Mouse (Mus musculus): Measurements from ENCODE around the gene Hsp90aa1. TPM values are rescaled to one million over a fixed set of nuclear protein-coding genes. Genes with fewer than 3 reads are reported as not detected.
A peak's percentile ranks its signal among the peaks of the same experiment; 100 is the strongest.
"Not testable (repeated sequence)": the region's sequence is repeated elsewhere in the genome, so short reads cannot be mapped to it uniquely, and the experiment has no call there.

The Hsp90aa1 gene
- polyA plus RNA-seq (2015; fragmentation: Nextera tagmentation; extraction: Ambion mirVana) = 1,126 and 1,282 TPM in 2 replicates

DNA sequence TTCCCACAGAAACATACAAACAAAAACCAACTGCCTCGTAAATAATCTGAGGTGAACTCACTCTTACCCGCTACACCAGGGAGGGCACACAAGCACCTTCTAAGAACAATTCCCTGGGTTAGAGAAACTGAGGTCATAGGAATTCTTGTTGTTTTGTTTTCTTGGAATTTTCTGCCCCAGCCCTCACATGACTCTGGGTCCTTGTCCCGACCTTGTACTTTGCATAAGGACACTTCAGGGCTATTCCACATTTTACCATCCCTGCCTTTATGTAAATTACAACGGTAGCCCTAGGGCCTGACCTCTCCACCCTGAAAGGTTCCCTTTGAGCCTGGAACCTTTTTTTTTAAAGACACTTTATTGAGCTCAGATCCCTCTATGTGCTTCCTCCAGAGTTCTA is at the start of gene Hsp90aa1:
Gene Hsp90aa1, minus strand, starts transcription at position 173 of the 400 bp plus-strand sequence.
- Histone ChIP-seq H3K27me3 (no peaks in the 10 kb centered on the region), H3K27ac (peak within 1 kb of the TSS; percentile 74), H3K9ac (peak within 1 kb of the TSS; percentile 30; the same call in 1 of the 2 replicates), H3K4me2 (no peak within 1 kb of the TSS), H3K9me3 (replicated peaks) (no peaks in the 10 kb centered on the region), H3K4me3 (replicated peaks) (no peak within 1 kb of the TSS), H3K36me3 (no peaks in the 10 kb centered on the region), H3K4me1 (replicated peaks) (peaks cover 71% of the 10 kb centered on the region)
- no peak for ATAC-seq (ENCODE audit: low read depth)
- 53% methylated on average over 4 of the region's 4 CpGs for WGBS (ENCODE audit: insufficient replicate concordance)
- no peak for DNase-seq

- DNase-seq = no peak
- H3K4me3 ChIP-seq (replicated peaks) = no peak overlapping the region
- H3K4me1 ChIP-seq (replicated peaks) = peaks cover 23% of the 10 kb centered on the region
- peaks cover 27% of the 10 kb centered on the region for H3K36me3 ChIP-seq
- no peak overlapping the region for H3K4me2 ChIP-seq
- ATAC-seq (ENCODE audit: low read depth) = no peak
- H3K27me3 ChIP-seq = no peaks in the 10 kb centered on the region
- no peak overlapping the region for H3K27ac ChIP-seq
- H3K9ac ChIP-seq = no peak overlapping the region
- WGBS (ENCODE audit: insufficient replicate concordance) = 43% methylated on average over 10 of the region's 10 CpGs
- no peaks in the 10 kb centered on the region for H3K9me3 ChIP-seq (replicated peaks)
Measured at GRCm38 (mm10) chr12:110750770-110751439, 48.4 kb upstream of the Hsp90aa1 start.

DNA sequence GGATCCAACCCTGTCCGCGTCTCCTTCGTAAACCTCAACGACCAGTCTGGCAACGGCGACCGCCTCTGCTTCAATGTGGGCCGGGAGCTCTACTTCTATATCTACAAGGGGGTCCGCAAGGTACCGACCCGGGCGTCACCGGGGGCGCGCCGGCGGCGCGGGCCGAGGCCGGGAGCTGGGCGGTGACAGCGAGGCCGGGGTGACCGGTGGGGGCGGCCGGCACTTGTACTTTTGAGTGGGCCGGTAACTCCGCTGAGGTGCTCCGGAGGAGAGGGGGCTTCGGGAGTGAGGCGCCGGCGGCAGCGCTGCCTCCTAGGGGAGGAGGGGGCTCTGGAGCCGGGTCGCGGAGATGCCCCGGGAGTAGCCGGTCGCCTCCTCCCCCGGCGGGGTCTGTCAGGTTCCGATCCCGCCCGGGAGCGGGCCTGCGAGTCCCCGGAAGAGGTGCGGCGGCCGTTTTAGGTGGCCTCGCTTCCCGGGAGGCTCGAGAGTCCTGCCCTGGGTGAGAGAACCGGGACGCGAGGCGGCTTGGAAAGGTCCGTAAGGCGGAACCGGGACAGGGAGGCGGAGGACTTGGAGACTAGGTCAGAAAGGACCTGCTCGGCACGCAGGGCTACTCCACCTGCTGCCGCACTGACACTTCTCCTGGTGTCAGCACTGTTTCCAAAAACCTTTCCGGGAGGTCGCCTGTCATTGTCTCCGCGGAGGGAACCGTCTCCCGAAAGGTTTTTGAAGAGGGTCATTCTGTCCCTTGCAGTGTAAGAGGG is 35.8 kb upstream of the Hsp90aa1 start:
- Histone ChIP-seq H3K4me3 (replicated peaks) (peak overlapping the region; percentile 99), H3K27ac (peak overlapping the region; percentile 88), H3K4me2 (peak overlapping the region; percentile 84), H3K36me3 (0 out of 2 replicates have a peak, but pooled peaks cover 7% of the 10 kb centered on the region), H3K27me3 (peaks cover 17% of the 10 kb centered on the region), H3K9ac (peak overlapping the region; percentile 99), H3K4me1 (replicated peaks) (peaks cover 30% of the 10 kb centered on the region), H3K9me3 (replicated peaks) (no peaks in the 10 kb centered on the region)
- peak; percentile 11 for ATAC-seq (ENCODE audit: low read depth)
- no peak for DNase-seq
- under 1% methylated on average over 72 of the region's 72 CpGs for WGBS (ENCODE audit: insufficient replicate concordance)

GRCm38 (mm10) chr12:110737170-110738157 is 34.9 kb upstream of the Hsp90aa1 start, which contains the start of gene Wdr20:
Gene Wdr20 (plus strand): TSS chr12:110737944.
- DNase-seq (peak; percentile 97), ATAC-seq (ENCODE audit: low read depth) (peak; percentile 95)
- H3K36me3 ChIP-seq = 0 out of 2 replicates have a peak, but pooled peaks cover 7% of the 10 kb centered on the region
- H3K27me3 ChIP-seq = peaks cover 17% of the 10 kb centered on the region
- under 1% methylated on average over 69 of the region's 69 CpGs for WGBS (ENCODE audit: insufficient replicate concordance)
- peak within 1 kb of the TSS; percentile 94 for H3K4me2 ChIP-seq
- peaks cover 30% of the 10 kb centered on the region for H3K4me1 ChIP-seq (replicated peaks)
- H3K9ac ChIP-seq = peak within 1 kb of the TSS; percentile 99
- H3K9me3 ChIP-seq (replicated peaks) = no peaks in the 10 kb centered on the region
- H3K27ac ChIP-seq = peak within 1 kb of the TSS; percentile 88
- peak within 1 kb of the TSS; percentile 99 for H3K4me3 ChIP-seq (replicated peaks)

DNA sequence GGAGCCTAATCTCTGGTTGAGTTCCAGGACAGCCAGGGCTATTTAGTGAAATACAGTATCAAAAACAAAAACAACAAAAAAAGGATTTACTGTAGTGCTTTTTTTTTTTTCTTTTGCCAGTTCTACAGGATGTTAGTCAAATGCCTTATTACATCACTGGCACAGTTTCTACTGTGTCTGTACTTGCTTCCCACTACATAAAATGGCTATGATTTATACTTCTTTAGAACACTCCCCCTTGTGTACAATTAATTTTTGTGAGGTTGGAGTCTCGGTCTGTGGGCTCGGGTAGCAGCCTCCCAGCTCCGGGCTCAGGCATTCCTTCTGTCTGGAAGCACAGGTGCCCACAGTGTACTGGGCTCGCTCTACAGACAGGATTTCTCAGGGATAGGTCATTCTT is 34.1 kb upstream of the Hsp90aa1 start:
- peak overlapping the region; percentile 94 for H3K4me2 ChIP-seq
- DNase-seq = no peak

DNA sequence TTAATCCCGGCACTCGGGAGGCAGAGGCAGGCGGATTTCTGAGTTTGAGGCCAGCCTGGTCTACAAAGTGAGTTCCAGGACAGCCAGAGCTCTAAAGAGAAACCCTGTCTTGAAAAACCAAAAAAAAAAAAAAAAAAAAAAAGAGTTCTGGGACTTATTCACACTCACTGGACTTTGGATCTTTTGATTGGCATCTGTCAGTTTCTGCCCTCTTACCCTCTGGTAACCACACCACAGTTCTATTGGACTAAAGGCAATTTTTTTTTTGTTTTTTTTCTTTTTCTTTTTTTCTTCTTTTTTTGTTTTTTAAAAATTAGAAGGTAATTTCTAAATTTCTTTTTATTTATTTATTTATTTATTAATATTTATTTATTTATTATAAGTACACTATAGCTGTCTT is 30.7 kb upstream of the Hsp90aa1 start:
- WGBS (ENCODE audit: insufficient replicate concordance) = 90% methylated on average over 3 of the region's 3 CpGs
- not testable (repeated sequence) for H3K4me1 ChIP-seq (replicated peaks); H3K4me2 ChIP-seq; H3K27ac ChIP-seq; H3K4me3 ChIP-seq (replicated peaks); H3K9ac ChIP-seq; ATAC-seq (ENCODE audit: low read depth); H3K36me3 ChIP-seq; DNase-seq; H3K9me3 ChIP-seq (replicated peaks)
- peaks cover 23% of the 10 kb centered on the region for H3K27me3 ChIP-seq

More for the DNA sequence above, 34.1 kb upstream of the Hsp90aa1 start:
- H3K4me3 ChIP-seq (replicated peaks) = peak overlapping the region; percentile 99
- no peaks in the 10 kb centered on the region for H3K9me3 ChIP-seq (replicated peaks)
- H3K4me1 ChIP-seq (replicated peaks) = peaks cover 30% of the 10 kb centered on the region
- H3K36me3 ChIP-seq = no peaks in the 10 kb centered on the region
- H3K27ac ChIP-seq = no peak overlapping the region
- H3K27me3 ChIP-seq = peaks cover 17% of the 10 kb centered on the region
- 24% methylated on average over 4 of the region's 4 CpGs for WGBS (ENCODE audit: insufficient replicate concordance)
- ATAC-seq (ENCODE audit: low read depth) = no peak
- peak overlapping the region; percentile 77 for H3K9ac ChIP-seq

DNA sequence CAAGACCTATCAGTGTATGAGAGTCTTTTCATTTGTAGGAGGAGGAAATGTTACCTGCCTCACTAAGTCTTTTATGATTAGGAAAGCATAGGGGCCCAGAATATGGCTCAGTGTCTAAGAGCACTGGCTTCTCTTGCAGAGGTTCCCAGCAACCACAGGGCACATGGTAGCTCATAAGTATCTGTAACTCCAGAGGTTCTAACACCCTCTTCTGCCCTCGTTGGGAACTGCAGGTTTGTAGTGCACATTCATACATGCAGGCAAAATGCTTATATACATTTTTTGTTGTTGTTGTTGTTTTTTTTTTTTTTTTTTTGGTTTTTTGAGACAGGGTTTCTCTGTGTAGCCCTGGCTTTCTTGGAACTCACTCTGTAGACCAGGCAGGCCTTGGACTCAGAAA is 23.9 kb upstream of the Hsp90aa1 start:
- Histone ChIP-seq H3K9me3 (replicated peaks) (no peaks in the 10 kb centered on the region), H3K9ac (no peak overlapping the region), H3K4me2 (no peak overlapping the region), H3K36me3 (no peaks in the 10 kb centered on the region), H3K27me3 (peaks cover 15% of the 10 kb centered on the region), H3K4me3 (replicated peaks) (no peak overlapping the region), H3K27ac (no peak overlapping the region), H3K4me1 (replicated peaks) (peaks cover 12% of the 10 kb centered on the region)
- ATAC-seq (ENCODE audit: low read depth) (no peak), DNase-seq (no peak)
- 38% methylated on average over 1 of the region's 1 CpGs for WGBS (ENCODE audit: insufficient replicate concordance)

DNA sequence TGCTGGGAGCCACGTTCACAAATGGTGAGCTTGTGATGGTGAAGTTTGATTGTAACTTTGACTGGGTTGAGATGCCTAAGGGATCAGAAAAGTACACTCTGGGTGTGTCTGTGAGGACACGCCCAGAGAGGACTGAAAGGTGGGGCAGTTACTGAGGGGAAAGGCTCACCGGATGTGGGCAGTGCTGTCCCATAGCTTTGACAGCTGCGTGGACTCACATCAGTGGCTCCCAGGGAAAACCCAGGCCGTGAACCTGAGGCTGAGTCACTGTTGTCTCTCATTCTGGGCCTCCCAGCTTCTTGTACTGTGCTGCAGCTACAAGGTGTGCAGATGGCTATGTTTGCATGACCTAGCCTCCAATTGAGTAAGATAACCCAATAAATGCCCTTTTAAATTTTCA is 23.0 kb upstream of the Hsp90aa1 start:
- Histone ChIP-seq H3K27me3 (peaks cover 23% of the 10 kb centered on the region), H3K4me1 (replicated peaks) (peaks cover 12% of the 10 kb centered on the region), H3K4me2 (no peak overlapping the region), H3K36me3 (no peaks in the 10 kb centered on the region), H3K27ac (no peak overlapping the region), H3K9ac (no peak overlapping the region), H3K4me3 (replicated peaks) (no peak overlapping the region), H3K9me3 (replicated peaks) (no peaks in the 10 kb centered on the region)
- 38% methylated on average over 5 of the region's 5 CpGs for WGBS (ENCODE audit: insufficient replicate concordance)
- no peak for DNase-seq
- ATAC-seq (ENCODE audit: low read depth) = no peak

DNA sequence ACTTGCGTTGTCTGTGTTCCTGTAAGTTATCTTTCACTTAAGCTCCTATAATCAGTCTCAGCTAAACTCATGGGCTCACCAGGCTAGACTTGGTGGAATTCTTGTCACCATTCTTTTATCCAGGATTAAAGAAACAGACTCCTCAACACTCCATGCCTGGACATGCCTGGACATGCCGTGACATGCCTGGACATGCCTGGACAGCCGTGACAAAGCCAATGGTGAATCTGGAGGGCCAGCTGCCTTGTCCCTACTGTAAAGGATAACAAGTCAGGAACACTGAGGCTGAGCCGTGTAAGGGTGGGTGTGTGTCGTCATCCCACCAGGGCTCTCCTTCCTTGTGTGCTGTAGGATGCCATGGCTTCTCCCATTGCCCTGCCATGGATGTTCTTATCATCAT is 22.5 kb upstream of the Hsp90aa1 start:
- no peak overlapping the region for H3K4me3 ChIP-seq (replicated peaks)
- H3K9me3 ChIP-seq (replicated peaks) = no peaks in the 10 kb centered on the region
- 85% methylated on average over 5 of the region's 5 CpGs for WGBS (ENCODE audit: insufficient replicate concordance)
- no peak overlapping the region for H3K9ac ChIP-seq
- DNase-seq (no peak), ATAC-seq (ENCODE audit: low read depth) (no peak)
- no peaks in the 10 kb centered on the region for H3K36me3 ChIP-seq
- peaks cover 12% of the 10 kb centered on the region for H3K4me1 ChIP-seq (replicated peaks)
- H3K4me2 ChIP-seq = no peak overlapping the region
- H3K27me3 ChIP-seq = peaks cover 27% of the 10 kb centered on the region
- H3K27ac ChIP-seq = no peak overlapping the region

DNA sequence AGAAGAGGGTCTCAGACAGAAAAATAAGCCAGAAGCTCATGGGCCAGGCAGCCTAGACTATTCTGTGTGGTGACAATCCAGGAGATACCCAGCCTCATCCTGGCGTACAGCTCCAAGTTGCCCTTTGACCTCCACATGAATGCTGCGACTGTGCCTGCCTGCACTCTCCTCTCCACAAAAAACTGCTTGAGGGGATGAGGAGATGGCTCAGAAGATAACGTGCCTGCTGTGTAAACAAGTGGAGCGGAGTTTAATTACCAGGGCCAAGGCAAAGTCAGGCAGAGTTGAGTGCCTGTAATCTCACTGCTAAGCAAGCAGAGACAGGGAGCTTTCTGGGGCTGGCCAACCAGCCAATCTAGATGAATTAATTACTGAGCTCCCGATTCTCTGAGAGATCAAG is 13.5 kb upstream of the Hsp90aa1 start:
- DNase-seq = no peak
- ATAC-seq (ENCODE audit: low read depth) = no peak
- Histone ChIP-seq H3K4me1 (replicated peaks) (no peaks in the 10 kb centered on the region), H3K27ac (no peak overlapping the region), H3K4me2 (no peak overlapping the region), H3K27me3 (peaks cover 36% of the 10 kb centered on the region), H3K9me3 (replicated peaks) (no peaks in the 10 kb centered on the region), H3K36me3 (no peaks in the 10 kb centered on the region), H3K4me3 (replicated peaks) (no peak overlapping the region), H3K9ac (no peak overlapping the region)
- 39% methylated on average over 5 of the region's 5 CpGs for WGBS (ENCODE audit: insufficient replicate concordance)

DNA sequence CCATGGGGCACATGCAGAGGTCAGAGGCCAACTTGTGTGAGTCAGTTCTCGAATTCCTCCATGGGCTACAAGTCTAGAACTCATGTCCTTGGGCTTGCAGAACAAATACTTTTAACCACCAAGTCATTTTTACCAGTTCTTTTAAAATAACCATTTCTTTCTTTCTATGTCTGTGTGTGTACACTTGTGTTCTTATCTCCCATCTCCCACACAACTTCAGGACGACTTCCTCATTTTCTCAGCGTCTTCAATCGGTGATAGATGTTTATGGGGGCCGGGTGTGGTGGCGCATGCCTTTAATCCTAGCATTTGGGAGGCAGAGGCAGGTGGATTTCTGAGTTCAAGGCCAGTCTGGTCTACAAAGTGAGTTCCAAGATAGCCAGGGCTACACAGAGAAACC is 11.7 kb upstream of the Hsp90aa1 start:
- Histone ChIP-seq H3K4me1 (replicated peaks) (no peaks in the 10 kb centered on the region), H3K9me3 (replicated peaks) (no peaks in the 10 kb centered on the region), H3K27me3 (peaks cover 20% of the 10 kb centered on the region), H3K4me2 (no peak overlapping the region), H3K36me3 (no peaks in the 10 kb centered on the region), H3K9ac (no peak overlapping the region), H3K27ac (no peak overlapping the region), H3K4me3 (replicated peaks) (no peak overlapping the region)
- DNase-seq = no peak
- ATAC-seq (ENCODE audit: low read depth) = no peak
- 29% methylated on average over 6 of the region's 6 CpGs for WGBS (ENCODE audit: insufficient replicate concordance)
